Mouse (Mus musculus): Measurements from ENCODE around the gene Nova2.

Nova2 gene

DNA sequence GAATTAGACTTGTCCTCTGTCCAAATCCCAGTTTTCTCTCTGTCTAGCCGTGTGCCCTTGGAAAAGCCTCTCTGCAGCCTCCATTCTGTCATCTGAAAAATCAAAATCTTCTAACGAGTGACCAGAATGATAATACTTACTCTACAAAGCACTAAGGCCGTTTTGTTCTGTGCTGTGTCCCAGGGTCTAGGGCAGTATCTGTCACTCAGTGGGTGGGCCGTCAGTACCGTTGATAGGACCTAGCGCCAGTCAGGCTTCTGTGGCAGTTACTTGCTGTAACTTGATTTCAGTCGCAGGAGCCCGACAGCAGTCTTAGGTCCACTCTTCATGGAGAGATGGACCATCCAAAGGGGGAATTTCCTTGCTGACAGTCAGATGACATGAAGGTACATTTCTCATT lies 1.4 kb upstream of the Nova2 start:
- no peak for DNase-seq (ENCODE audit: low read depth)

DNA sequence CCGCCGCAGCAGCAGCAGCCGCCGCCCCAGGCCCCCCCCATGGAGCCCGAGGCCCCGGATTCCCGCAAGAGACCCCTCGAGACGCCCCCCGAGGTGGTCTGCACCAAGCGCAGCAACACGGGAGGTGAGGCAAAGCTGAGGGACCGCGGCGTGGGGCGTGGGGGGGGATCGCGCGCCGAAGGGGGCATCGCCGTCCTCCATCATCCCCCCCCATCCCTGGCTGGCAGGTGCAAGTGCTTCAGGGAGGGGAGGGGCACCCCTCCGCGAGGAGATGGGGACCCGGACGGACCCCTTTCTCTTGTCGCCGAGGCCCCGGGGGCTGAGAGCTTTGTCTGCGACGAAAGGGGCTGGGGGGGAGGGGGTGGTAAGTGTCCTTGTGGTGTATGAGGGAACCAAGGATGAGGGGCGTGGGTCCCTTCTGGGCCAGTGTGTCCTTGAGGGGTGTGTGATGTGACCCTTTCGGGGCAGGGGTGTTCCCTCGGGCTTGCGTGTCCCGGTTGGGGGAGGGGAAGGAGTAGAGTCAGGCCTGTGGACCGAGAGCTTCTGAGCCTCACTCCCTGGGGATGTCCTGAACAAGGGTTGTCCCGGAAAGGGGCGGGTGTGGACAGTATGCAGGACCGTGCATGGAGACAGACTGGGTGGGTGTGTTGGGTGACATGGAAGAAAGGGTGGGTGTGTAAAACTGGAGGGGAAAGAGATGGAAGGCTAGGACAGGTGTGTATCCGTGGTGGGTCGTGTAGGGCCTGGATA lies 528 bp downstream of the Nova2 start:
- no peak for DNase-seq (ENCODE audit: low read depth)

DNA sequence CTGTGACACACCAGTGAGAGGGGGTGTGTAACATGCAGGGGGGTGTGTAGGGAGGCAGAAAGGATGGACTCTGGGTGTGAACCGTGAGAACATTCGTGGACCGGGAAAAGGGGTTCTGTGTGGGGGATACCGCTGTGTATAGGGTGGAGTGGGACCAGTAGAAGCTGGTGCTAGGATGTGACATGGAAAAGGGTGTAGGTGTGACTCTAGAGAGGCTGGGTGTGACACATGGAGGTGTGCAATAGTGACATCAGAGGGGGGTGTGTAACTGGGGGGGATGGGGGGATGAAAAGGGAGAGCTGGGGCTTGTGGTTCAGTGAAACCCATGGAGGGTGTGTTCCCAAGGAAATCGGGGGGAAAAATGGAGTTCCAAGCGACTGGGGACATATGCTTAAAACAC lies 1.2 kb downstream of the Nova2 start:
- no peak for DNase-seq (ENCODE audit: low read depth)

DNA sequence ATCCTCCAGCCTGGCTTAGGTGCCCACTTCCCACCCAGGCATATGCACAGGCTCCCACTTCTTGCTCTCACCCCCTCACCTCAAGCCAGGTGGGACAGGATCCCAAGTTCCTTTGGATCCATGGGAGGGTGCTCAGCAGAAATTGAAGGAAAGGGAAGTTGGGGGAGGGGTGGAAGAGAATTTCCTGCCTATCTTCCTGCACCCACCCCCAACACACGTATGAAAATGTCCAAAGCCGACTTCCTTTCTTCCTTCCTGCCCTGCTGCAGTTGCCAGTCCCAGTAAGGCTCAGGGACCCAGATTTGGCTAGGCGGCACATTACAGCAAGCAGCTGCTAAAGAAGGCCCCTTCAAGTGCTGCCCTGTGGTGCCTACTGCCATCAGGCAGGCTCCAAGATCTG lies 2.1 kb downstream of the Nova2 start:
- DNase-seq (ENCODE audit: low read depth) = no peak

DNA sequence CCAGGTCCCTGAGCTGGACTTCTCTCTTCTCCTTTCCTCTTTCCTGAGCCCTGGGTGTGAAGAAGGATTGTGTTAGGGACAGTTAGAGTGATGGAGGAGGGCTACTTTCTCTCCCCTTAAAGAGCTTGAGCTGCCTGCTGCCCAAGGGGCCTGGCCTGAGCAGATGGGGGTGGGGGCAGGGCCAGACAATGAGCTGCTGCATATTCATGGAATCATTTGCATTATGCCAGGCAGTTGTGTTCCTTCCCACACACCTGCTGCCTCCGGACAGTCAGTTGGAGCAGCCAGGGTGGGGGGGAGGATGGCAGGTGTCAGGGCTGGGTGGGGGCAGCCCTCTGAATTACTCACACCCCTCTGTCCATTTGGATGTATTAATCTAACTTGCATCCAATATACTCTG lies 16.7 kb downstream of the Nova2 start:
- no peak for DNase-seq (ENCODE audit: low read depth)

DNA sequence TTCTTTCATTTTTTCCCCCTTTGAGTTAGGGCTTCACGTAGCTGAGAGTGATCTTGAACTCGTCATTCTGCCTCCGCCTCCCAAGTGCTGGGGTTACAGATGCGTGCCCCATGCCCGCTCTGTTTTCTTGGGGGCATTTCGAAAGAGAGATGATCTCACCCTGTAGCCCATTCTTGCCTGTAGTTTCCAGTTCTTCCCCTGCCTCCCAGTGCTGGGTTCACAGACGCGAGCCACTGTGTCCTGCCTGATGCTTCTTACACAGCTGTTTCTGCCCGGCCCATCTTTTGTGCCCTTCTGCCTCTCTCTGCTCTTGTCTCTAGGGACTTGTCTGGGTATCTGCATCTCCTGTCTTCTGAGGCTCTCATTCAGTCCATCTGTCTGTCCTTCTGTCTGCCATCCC lies 17.1 kb downstream of the Nova2 start:
- DNase-seq (ENCODE audit: low read depth) = no peak

- DNase-seq (ENCODE audit: low read depth) = no peak
Measured at GRCm38 (mm10) chr7:18948151-18948550, 22.5 kb downstream of the Nova2 start.

GRCm38 (mm10) chr7:18949781-18950522 lies 24.3 kb downstream of the Nova2 start:
- no peak for DNase-seq (ENCODE audit: low read depth)

DNA sequence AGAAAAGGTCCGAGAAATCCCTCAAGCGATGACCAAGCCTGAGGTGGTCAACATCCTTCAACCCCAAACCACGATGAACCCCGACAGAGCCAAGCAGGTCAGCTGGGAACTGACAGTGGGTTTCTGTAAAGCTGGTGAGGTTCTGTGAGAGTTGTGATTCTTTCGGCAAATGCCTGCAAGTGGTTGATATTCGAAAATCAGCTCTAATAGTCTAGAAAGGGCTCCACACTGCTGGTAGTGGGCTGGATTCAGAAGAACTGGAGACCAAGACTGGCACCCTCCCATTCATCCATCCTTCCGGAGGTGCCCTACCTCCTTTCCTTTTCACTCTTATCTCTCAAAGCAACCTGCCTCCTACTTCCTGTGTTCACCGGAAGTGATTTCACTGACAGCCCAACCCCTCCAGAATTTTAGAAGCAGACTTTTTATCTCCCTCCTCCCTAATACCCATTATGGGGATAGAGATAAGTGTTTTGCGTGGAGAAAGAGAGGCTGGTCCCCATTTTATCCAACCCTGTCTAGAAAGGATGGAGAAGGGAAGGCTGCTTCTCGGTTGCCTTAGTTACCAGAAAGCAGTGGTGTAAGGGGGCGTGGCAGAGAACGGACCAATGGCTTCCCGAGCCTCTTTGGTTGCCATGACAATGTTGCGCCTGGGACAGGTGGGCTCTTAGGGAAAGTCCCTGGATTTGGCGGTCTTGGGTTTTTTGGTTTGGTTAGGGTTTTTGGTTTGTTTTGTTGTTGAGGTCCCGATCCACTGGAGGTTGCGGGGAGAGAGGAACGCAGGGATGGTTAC lies 25.0 kb downstream of the Nova2 start:
- no peak for DNase-seq (ENCODE audit: low read depth)

- peak; percentile 33 for DNase-seq (ENCODE audit: low read depth)
Measured at GRCm38 (mm10) chr7:18951397-18951796, 25.7 kb downstream of the Nova2 start.

GRCm38 (mm10) chr7:18957569-18958383 lies 32.1 kb downstream of the Nova2 start:
- DNase-seq (ENCODE audit: low read depth) = peak; percentile 36

- DNase-seq (ENCODE audit: low read depth) = no peak
Measured at GRCm38 (mm10) chr7:18958384-18958766, 32.7 kb downstream of the Nova2 start.

- no peak for DNase-seq (ENCODE audit: low read depth)
Measured at GRCm38 (mm10) chr7:18959446-18959845, 33.8 kb downstream of the Nova2 start.

- DNase-seq (ENCODE audit: low read depth) = no peak
Measured at GRCm38 (mm10) chr7:18962171-18962792, 36.6 kb downstream of the Nova2 start.

DNA sequence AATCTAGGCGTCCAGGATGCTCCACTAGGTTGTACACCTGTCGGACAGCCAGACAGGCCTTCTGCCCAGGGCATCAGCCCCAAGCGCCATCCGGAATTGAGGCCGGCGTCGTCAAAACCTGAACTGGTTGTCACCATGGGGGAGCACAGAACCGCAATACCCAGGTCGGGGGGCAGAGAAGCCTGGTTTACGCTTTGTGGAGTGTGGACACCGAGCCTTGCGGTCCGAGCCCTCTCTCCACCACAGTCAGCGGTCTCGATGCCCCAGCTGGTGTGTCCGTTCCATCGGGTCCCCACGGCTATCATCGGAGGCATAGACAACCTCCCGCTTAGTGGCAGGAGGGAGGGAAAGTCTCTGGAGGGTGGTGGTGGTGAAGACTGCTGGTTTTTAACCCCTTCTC lies 37.1 kb downstream of the Nova2 start:
- no peak for DNase-seq (ENCODE audit: low read depth)

DNA sequence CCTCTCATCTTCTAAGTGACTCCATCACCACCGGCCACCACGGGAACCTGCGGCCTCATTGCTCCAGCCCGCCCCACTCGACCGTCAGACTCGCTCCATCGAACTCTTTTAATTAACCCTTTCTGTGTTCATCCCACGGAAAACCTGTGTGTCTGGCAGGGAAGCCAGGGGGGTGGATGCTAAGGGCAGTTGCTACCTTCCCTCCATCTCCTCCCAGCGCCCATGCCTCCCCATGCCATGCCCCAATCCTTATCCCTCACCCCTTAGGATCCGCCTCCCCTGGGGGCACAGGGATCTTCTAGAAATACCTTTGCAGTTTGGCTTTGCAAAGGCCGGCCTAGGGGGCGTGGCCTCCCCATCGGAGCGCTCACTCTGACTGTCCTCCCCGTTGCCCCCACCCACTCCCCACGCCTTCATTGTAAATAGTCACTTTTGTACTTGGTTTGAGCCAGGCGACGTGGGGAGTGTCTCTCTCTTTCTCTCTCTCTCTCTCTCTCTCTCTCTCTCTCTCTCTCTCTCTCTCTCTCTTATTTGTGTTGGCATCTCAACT lies 37.7 kb downstream of the Nova2 start:
- DNase-seq (ENCODE audit: low read depth) = no peak

DNA sequence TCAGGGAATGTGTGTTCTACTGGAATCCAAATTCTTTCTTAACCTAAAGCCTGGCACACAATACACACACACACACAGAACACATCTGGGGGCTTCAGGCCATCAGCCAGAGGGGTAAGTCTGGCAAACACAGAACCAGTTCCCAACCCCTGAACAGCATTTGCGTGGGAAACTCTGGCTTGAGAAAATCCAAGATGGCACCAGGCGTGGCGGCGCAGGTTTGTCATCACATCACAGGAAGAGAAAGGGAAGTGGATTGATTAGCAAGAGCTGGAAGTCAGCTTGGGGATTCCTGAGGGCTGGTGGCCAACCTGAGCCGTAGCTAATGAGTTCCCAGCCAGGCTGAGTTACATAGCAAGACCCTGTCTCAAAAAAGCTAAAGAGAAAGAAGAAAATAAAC lies 39.6 kb downstream of the Nova2 start:
- DNase-seq (ENCODE audit: low read depth) = no peak

- DNase-seq (ENCODE audit: low read depth) = no peak
Measured at GRCm38 (mm10) chr7:18967603-18968002, 41.9 kb downstream of the Nova2 start.

DNA sequence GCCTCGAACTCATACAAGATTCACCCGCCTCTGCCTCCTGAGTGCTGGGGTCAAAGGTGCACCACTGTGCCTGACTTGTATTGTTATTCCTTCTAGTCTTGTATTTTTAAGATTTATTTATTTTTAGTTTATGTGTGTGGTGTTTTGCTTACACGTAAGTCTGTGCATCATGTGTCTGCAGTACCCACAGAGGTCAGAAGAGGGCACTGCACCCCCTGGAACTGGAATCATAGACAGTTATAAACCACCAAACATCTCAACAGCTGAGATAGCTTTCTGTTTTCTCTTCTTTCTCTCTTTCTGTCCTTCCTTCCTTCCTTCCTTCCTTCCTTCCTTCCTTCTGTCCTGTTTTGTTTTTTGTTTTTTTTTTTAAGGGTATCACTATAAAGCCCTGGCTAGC lies 45.3 kb downstream of the Nova2 start:
- no peak for DNase-seq (ENCODE audit: low read depth)

DNA sequence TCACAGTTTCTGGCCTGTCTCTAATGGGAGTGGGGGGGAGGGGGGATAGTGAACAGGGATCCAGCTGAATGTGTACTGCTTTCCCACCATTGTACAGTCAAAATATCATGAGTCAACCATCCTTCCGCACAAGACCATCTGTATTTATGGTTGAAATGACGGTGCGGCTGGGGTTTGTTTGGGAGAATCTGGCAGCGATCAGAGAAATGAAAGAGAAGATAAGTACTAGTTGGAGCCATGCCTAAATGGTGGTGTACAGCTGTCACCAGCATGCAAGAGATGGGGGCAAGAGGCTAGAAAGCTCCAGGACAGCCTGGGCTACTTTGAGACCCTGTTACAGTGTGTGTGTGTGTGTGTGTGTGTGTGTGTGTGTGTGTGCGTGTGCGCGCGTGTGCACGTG lies 52.7 kb downstream of the Nova2 start:
- no peak for DNase-seq (ENCODE audit: low read depth)

DNA sequence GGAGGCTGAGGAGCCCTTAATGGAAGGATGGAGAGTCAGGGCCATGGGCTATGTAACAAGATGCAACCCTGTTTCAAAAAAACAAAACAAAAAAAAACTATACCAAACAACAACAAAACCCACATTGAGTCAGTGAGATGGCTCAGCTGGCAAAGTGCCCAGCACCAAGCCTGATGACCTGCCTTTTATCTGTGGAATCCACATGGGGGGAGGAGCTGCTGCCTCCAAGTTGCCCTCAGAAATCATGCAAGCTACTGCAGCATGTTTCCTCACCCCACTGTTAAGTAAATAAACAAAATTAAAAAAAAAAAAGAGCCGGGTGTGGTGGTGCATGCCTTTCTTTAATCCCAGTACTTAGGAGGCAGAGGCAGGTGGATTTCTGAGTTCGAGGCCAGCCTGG lies 60.8 kb downstream of the Nova2 start:
- DNase-seq (ENCODE audit: low read depth) = no peak
